Mouse (Mus musculus): Measurements from ENCODE around the gene Erc1.

The Erc1 gene

DNA sequence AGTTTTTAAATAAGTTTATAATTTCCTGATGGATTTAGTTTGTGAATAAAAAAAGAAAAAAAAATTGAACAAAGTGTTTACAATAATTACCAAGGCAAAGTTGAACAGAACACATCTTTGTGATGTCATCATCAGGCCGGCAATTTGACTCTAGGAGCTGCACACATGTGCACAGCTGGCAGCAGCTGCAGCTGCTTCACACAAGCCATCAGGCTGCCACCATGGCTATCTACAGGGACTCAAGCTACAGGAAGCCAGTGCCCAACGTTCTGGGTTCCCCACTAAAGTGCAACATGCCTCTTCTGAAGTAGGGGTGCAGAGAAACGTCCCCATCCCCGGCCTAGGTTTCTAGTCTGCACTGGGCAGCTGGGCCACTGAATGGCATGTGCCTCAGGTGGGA is 277.2 kb downstream of the Erc1 start:
- no peak overlapping the region for H3K4me3 ChIP-seq (replicated peaks; ENCODE audit: low read length)
- H3K4me1 ChIP-seq (replicated peaks; ENCODE audit: low read depth, low read length), result no peaks in the 10 kb centered on the region
- no peaks in the 10 kb centered on the region for H3K9me3 ChIP-seq (ENCODE audit: low read length)
- no peak for TF ChIP-seq NANOG (IDR thresholded peaks at IDR 0.05; ENCODE audit: borderline replicate concordance, low read length)
- no peak for TF ChIP-seq CTCF (conservative IDR thresholded peaks at IDR 0.05; ENCODE audit: low read length)
- peaks cover 36% of the 10 kb centered on the region for H3K36me3 ChIP-seq (ENCODE audit: insufficient read depth, low read length)
- no peaks in the 10 kb centered on the region; the same call in 1 of the 2 replicates for H3K27me3 ChIP-seq (ENCODE audit: insufficient read depth, low read length)

DNA sequence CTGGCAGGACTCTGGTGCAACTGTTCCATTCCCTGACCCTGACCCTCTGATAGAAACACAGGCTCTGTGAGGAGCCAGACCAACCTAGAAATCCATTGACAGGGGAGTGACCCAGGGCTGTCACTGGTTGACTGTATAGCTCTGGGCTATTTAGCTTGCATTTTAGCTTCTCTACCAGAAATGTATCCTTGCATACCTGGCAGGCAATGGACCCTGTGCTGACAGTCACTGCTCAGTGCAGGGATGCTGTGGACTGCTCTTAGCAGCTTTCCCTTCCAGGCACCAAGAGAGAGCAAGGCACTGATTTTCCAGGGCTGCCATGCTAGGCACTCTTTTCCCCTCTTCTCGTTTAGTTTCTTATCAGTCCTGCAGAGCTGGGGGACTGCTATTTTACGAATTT is 279.6 kb downstream of the Erc1 start:
- H3K4me1 ChIP-seq (replicated peaks; ENCODE audit: low read depth, low read length), result no peaks in the 10 kb centered on the region
- H3K9me3 ChIP-seq (ENCODE audit: low read length), result no peaks in the 10 kb centered on the region
- H3K27me3 ChIP-seq (ENCODE audit: insufficient read depth, low read length), result peaks cover 3% of the 10 kb centered on the region; the same call in 1 of the 2 replicates
- peaks cover 11% of the 10 kb centered on the region for H3K36me3 ChIP-seq (ENCODE audit: insufficient read depth, low read length)
- TF ChIP-seq NANOG (IDR thresholded peaks at IDR 0.05; ENCODE audit: borderline replicate concordance, low read length) (no peak), CTCF (conservative IDR thresholded peaks at IDR 0.05; ENCODE audit: low read length) (no peak), POU5F1 (IDR thresholded peaks at IDR 0.05; ENCODE audit: borderline replicate concordance, low read length) (no peak)
- no peak overlapping the region for H3K4me3 ChIP-seq (replicated peaks; ENCODE audit: low read length)

DNA sequence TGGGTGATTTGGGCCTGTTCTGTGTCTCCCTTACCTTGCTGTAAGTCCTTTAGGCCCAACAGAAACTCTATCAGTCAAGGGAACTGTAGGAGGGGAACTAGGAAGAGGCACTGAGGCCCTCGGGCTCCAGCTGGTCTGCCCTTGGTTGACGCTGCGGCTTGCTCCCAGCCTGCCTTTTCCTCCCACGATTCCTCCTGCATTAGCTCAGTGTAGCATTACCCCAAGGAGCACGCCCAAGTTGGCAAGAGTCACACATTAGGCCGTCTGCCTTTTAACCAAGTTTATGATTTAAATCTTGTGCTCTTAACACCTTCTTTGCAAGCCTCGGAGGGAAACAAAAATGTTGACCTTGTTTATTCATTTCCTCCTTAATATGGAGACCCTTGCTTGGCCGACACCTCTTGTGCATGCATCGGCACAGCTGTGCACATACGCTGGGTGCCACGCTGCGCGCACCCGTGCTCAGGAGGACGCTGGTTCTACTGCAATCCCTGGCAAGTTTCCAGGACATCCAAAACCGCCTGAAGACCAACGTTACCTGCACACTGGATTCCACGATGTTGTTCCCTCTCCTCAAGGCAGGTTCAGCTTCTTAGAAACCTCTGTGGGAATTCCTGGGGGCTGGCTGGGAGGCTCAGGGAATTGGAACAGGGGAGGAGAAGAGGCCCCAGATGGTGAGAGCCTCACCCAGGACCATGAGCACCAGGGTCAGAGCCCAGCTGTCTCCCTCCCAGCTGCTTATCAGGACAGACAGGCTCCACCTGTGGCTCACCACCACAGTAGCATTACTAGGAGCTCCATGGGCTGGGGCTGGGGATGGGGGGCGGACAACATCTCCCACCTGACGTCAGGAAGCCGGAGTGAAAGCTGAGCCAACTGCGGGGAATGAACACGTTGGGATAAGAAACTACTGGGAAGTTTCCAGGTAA is 282.3 kb downstream of the Erc1 start:
- H3K4me3 ChIP-seq (replicated peaks; ENCODE audit: low read length), result no peak overlapping the region
- H3K4me1 ChIP-seq (replicated peaks; ENCODE audit: low read depth, low read length), result no peaks in the 10 kb centered on the region
- no peaks in the 10 kb centered on the region for H3K9me3 ChIP-seq (ENCODE audit: low read length)
- no peaks in the 10 kb centered on the region for H3K36me3 ChIP-seq (ENCODE audit: insufficient read depth, low read length)
- TF ChIP-seq POU5F1 (IDR thresholded peaks at IDR 0.05; ENCODE audit: borderline replicate concordance, low read length) (no peak), NANOG (IDR thresholded peaks at IDR 0.05; ENCODE audit: borderline replicate concordance, low read length) (no peak), CTCF (conservative IDR thresholded peaks at IDR 0.05; ENCODE audit: low read length) (no peak)
- peaks cover 3% of the 10 kb centered on the region; the same call in 1 of the 2 replicates for H3K27me3 ChIP-seq (ENCODE audit: insufficient read depth, low read length)

DNA sequence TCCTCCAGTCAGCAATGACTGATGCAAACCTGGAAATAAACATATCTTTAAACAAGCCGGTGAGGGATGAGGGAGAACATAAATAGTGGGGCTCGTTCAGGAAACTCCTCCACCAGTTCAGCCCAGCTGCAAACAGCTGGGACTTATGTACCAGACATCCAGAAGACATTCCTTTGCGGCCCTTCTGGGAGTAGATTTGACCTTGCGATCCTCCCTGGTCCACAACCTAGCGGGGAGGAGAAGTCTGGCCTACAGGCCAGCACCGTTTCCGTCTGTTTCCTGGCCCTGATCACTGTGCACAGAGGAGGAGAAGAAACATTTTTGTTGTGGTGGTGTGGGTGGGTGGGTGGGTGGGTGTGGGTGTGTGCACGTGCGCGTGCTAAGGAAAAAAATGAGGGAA is 285.4 kb downstream of the Erc1 start:
- no peak overlapping the region for H3K4me3 ChIP-seq (replicated peaks; ENCODE audit: low read length)
- H3K9me3 ChIP-seq (ENCODE audit: low read length), result 0 out of 2 replicates have a peak, but pooled peaks cover 3% of the 10 kb centered on the region
- TF ChIP-seq CTCF (conservative IDR thresholded peaks at IDR 0.05; ENCODE audit: low read length), result no peak
- TF ChIP-seq POU5F1 (IDR thresholded peaks at IDR 0.05; ENCODE audit: borderline replicate concordance, low read length), result no peak
- no peak for TF ChIP-seq NANOG (IDR thresholded peaks at IDR 0.05; ENCODE audit: borderline replicate concordance, low read length)
- peaks cover 3% of the 10 kb centered on the region; the same call in 1 of the 2 replicates for H3K27me3 ChIP-seq (ENCODE audit: insufficient read depth, low read length)
- no peaks in the 10 kb centered on the region for H3K36me3 ChIP-seq (ENCODE audit: insufficient read depth, low read length)
- H3K4me1 ChIP-seq (replicated peaks; ENCODE audit: low read depth, low read length), result no peaks in the 10 kb centered on the region

DNA sequence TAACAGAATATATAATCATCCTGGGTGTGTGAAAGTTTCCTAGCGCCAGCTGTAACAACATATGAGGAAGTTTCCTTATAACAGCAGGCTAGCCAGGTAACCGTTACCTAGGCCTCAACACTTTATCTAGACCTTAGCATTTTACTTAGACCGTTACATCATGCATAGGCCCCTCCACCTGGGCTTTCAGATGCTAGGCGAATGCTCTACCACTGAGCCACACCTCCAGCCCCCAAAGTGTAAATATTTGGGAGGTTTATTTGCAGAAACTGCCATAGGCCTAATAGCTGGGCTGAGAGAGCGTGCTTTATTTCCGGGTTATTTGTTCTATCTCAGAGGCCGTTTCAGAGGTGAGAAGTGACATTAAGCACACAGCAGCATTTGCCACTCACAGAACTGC is 289.1 kb downstream of the Erc1 start:
- TF ChIP-seq CTCF (conservative IDR thresholded peaks at IDR 0.05; ENCODE audit: low read length) (no peak), NANOG (IDR thresholded peaks at IDR 0.05; ENCODE audit: borderline replicate concordance, low read length) (no peak), POU5F1 (IDR thresholded peaks at IDR 0.05; ENCODE audit: borderline replicate concordance, low read length) (no peak)
- Histone ChIP-seq H3K27me3 (ENCODE audit: insufficient read depth, low read length) (no peaks in the 10 kb centered on the region), H3K9me3 (ENCODE audit: low read length) (peaks cover 10% of the 10 kb centered on the region; the same call in 1 of the 2 replicates), H3K4me1 (replicated peaks; ENCODE audit: low read depth, low read length) (no peaks in the 10 kb centered on the region), H3K36me3 (ENCODE audit: insufficient read depth, low read length) (no peaks in the 10 kb centered on the region), H3K4me3 (replicated peaks; ENCODE audit: low read length) (no peak overlapping the region)

DNA sequence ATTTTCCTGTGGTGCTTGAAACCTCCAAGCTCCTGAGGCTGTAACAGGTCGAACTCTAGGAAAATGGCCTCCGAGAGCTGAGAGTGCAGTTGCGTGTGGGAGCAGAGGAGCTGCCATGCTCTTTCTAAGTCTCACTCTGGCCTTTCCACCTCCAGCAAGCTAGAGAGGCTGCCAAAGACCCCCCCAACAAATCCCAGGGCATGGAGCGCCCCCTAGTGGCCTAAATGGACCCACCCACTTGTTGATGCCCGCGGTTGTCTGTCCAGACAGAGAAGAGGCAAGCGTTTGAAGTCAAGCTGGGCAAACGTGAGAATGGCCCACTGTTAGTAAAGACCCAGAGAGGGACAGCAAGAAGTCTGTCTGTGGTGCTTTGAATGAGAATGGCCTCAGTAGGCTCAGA is 293.5 kb downstream of the Erc1 start:
- Histone ChIP-seq H3K27me3 (ENCODE audit: insufficient read depth, low read length) (peaks cover 8% of the 10 kb centered on the region; the same call in 1 of the 2 replicates), H3K9me3 (ENCODE audit: low read length) (peaks cover 10% of the 10 kb centered on the region; the same call in 1 of the 2 replicates), H3K4me3 (replicated peaks; ENCODE audit: low read length) (no peak overlapping the region), H3K4me1 (replicated peaks; ENCODE audit: low read depth, low read length) (no peaks in the 10 kb centered on the region), H3K36me3 (ENCODE audit: insufficient read depth, low read length) (no peaks in the 10 kb centered on the region)
- TF ChIP-seq CTCF (conservative IDR thresholded peaks at IDR 0.05; ENCODE audit: low read length), result peak; percentile 65
- TF ChIP-seq POU5F1 (IDR thresholded peaks at IDR 0.05; ENCODE audit: borderline replicate concordance, low read length), result no peak
- no peak for TF ChIP-seq NANOG (IDR thresholded peaks at IDR 0.05; ENCODE audit: borderline replicate concordance, low read length)

DNA sequence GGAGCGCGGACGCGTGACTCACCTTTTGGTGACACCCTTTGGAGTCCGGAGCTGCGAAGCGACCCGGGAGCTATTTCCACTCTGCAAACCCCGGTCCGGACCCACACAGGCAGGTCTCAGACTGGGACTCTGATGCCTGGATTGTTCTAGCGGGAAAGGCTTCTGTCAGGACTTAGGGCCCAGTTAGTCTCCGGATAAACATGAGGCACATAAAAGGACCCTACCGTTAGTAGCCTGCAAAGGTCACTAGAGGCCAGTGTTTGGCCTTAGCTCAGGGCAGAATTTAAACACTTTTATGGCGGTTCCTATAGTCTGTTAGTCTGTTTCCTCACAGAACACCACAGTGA is 303.5 kb downstream of the Erc1 start:
- TF ChIP-seq NANOG (IDR thresholded peaks at IDR 0.05; ENCODE audit: borderline replicate concordance, low read length) (no peak), CTCF (conservative IDR thresholded peaks at IDR 0.05; ENCODE audit: low read length) (no peak), POU5F1 (IDR thresholded peaks at IDR 0.05; ENCODE audit: borderline replicate concordance, low read length) (no peak)
- Histone ChIP-seq H3K27me3 (ENCODE audit: insufficient read depth, low read length) (peaks cover 79% of the 10 kb centered on the region), H3K9me3 (ENCODE audit: low read length) (no peaks in the 10 kb centered on the region), H3K4me1 (replicated peaks; ENCODE audit: low read depth, low read length) (peaks cover 13% of the 10 kb centered on the region), H3K36me3 (ENCODE audit: insufficient read depth, low read length) (no peaks in the 10 kb centered on the region), H3K4me3 (replicated peaks; ENCODE audit: low read length) (peak overlapping the region; percentile 80)

DNA sequence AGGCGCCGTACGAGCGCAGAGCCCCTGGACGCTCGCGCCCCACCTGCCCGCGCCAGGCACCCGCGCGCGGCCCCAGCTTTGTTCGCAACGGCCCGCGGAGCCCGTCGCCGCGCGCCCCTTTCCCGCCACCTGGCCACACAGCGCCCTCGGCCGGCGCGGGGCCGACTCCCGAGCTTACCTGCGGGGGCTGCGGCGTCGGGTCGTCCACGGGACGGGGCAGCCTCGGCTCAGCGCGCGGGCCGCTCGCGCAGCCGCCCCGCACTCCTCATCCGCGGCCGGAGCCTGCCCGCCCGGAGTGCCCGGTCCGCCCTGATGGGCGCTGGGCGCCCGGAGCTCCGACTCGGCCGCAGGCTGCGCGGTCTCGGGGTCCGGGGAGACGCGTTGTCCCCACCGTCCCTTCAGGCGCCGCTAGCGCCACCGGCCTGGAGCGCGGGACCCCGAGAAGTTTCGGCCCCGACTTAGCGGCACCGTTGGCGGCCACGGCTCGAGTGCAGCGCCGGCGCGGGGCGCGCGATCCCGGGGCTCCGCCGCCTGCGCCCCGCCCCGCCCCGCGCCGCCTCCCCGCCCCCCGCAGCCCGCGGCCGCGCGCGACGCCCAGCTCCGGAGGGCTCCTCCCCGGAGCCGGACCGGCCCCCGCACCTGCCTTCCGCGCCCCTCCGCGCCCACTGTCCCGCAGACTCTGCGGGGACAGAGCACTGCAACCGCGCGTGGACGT is 304.0 kb downstream of the Erc1 start, which contains the start of gene Wnt5b:
Gene Wnt5b, minus strand, starts transcription at position 545 of the 715 bp plus-strand sequence.
- peaks cover 80% of the 10 kb centered on the region for H3K27me3 ChIP-seq (ENCODE audit: insufficient read depth, low read length)
- TF ChIP-seq NANOG (IDR thresholded peaks at IDR 0.05; ENCODE audit: borderline replicate concordance, low read length) (no peak), POU5F1 (IDR thresholded peaks at IDR 0.05; ENCODE audit: borderline replicate concordance, low read length) (no peak), CTCF (conservative IDR thresholded peaks at IDR 0.05; ENCODE audit: low read length) (no peak)
- H3K36me3 ChIP-seq (ENCODE audit: insufficient read depth, low read length), result no peaks in the 10 kb centered on the region
- H3K4me3 ChIP-seq (replicated peaks; ENCODE audit: low read length), result peak within 1 kb of the TSS; percentile 80
- H3K4me1 ChIP-seq (replicated peaks; ENCODE audit: low read depth, low read length), result peaks cover 13% of the 10 kb centered on the region
- H3K9me3 ChIP-seq (ENCODE audit: low read length), result no peaks in the 10 kb centered on the region
